Mouse (Mus musculus): Measurements from ENCODE around the gene Phf5a. TPM values are rescaled to one million over a fixed set of nuclear protein-coding genes. Genes with fewer than 3 reads are reported as not detected.

Gene Phf5a
- polyA plus RNA-seq, 1 experiment = 172 TPM

DNA sequence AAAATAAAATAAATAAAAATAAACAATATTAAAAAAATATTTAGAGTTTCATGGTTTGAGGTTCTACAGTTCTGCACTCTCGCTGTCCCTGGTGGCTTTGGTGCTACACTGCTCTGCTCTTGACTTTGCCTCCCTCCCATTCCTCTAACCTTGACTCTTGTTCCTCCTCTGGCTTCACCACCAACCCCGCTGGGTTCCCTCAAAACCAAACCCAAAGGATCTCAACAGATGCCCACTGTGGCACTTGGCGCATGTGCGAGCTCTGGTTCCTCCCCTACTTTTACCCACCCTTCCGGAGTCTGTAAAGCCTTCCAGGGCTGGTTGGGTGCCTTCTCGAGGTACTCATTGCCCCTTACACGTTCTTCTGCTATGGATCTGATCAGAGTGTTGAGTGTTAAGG lies 29.4 kb downstream of the Phf5a start:
- peaks cover 5% of the 10 kb centered on the region for H3K4me1 ChIP-seq (ENCODE audit: control insufficient read depth, insufficient read depth, low read length)
- H3K27me3 ChIP-seq (ENCODE audit: control insufficient read depth, insufficient read depth, low read length, poor library complexity, severe bottlenecking) = no peaks in the 10 kb centered on the region
- TF ChIP-seq EP300 (IDR thresholded peaks at IDR 0.05; ENCODE audit: insufficient read depth, low read depth, low read length) = no peak
- TF ChIP-seq POLR2A (IDR thresholded peaks at IDR 0.05; ENCODE audit: insufficient read depth, low read length) = no peak
- no peak for TF ChIP-seq CTCF (IDR thresholded peaks at IDR 0.05; ENCODE audit: low read depth, low read length)
- no peaks in the 10 kb centered on the region for H3K9me3 ChIP-seq (replicated peaks; ENCODE audit: control insufficient read depth, insufficient read depth, low read length, poor library complexity, severe bottlenecking)
- H3K4me3 ChIP-seq (ENCODE audit: low read depth, low read length) = no peak overlapping the region
- H3K27ac ChIP-seq (ENCODE audit: insufficient read depth, low read length) = no peak overlapping the region
- no peaks in the 10 kb centered on the region for H3K36me3 ChIP-seq (ENCODE audit: control insufficient read depth, insufficient read depth, low read length, poor library complexity, severe bottlenecking)
- H3K9ac ChIP-seq (ENCODE audit: low read depth, poor library complexity, severe bottlenecking) = no peak overlapping the region

- no peak for TF ChIP-seq EP300 (IDR thresholded peaks at IDR 0.05; ENCODE audit: insufficient read depth, low read depth, low read length)
- TF ChIP-seq CTCF (IDR thresholded peaks at IDR 0.05; ENCODE audit: low read depth, low read length) = no peak
- no peak for TF ChIP-seq POLR2A (IDR thresholded peaks at IDR 0.05; ENCODE audit: insufficient read depth, low read length)
- Histone ChIP-seq H3K9me3 (replicated peaks; ENCODE audit: control insufficient read depth, insufficient read depth, low read length, poor library complexity, severe bottlenecking) (no peaks in the 10 kb centered on the region), H3K36me3 (ENCODE audit: control insufficient read depth, insufficient read depth, low read length, poor library complexity, severe bottlenecking) (no peaks in the 10 kb centered on the region), H3K4me1 (ENCODE audit: control insufficient read depth, insufficient read depth, low read length) (peaks cover 2% of the 10 kb centered on the region), H3K4me3 (ENCODE audit: low read depth, low read length) (no peak overlapping the region), H3K9ac (ENCODE audit: low read depth, poor library complexity, severe bottlenecking) (no peak overlapping the region), H3K27ac (ENCODE audit: insufficient read depth, low read length) (no peak overlapping the region), H3K27me3 (ENCODE audit: control insufficient read depth, insufficient read depth, low read length, poor library complexity, severe bottlenecking) (no peaks in the 10 kb centered on the region)
Measured at GRCm38 (mm10) chr15:81840306-81840705, 31.4 kb downstream of the Phf5a start.

DNA sequence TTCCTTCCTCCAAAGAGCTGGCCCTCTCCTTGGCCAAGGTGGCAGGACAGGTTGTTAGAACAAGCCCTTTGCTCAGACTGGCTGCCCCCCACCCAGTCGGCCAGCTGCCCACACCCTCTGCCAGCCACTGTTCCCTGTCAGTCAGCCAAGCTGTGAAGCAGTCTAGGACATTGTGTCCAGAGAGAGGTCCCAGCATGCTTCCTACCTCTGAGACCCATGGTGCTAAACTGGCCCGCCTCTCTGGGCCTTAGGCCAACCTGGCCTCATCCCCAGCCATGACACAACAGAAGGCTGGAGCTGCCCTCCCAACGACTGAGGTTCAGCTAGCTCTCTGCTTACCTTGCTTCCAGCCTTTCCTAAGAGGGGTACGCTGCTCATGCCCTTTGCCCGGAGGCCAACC lies 32.1 kb downstream of the Phf5a start:
- H3K9ac ChIP-seq (ENCODE audit: low read depth, poor library complexity, severe bottlenecking) = no peak overlapping the region
- no peak overlapping the region for H3K4me3 ChIP-seq (ENCODE audit: low read depth, low read length)
- H3K9me3 ChIP-seq (replicated peaks; ENCODE audit: control insufficient read depth, insufficient read depth, low read length, poor library complexity, severe bottlenecking) = no peaks in the 10 kb centered on the region

GRCm38 (mm10) chr15:81838554-81839235 lies 33.0 kb downstream of the Phf5a start:
- peak overlapping the region; percentile 51; the same call in 1 of the 2 replicates for H3K4me3 ChIP-seq (ENCODE audit: low read depth, low read length)
- TF ChIP-seq EP300 (IDR thresholded peaks at IDR 0.05; ENCODE audit: insufficient read depth, low read depth, low read length) (no peak), CTCF (IDR thresholded peaks at IDR 0.05; ENCODE audit: low read depth, low read length) (no peak), POLR2A (IDR thresholded peaks at IDR 0.05; ENCODE audit: insufficient read depth, low read length) (no peak)

More for the DNA sequence above, 32.1 kb downstream of the Phf5a start:
- no peaks in the 10 kb centered on the region for H3K27me3 ChIP-seq (ENCODE audit: control insufficient read depth, insufficient read depth, low read length, poor library complexity, severe bottlenecking)
- H3K4me1 ChIP-seq (ENCODE audit: control insufficient read depth, insufficient read depth, low read length) = no peaks in the 10 kb centered on the region
- TF ChIP-seq POLR2A (IDR thresholded peaks at IDR 0.05; ENCODE audit: insufficient read depth, low read length) (no peak), CTCF (IDR thresholded peaks at IDR 0.05; ENCODE audit: low read depth, low read length) (no peak), EP300 (IDR thresholded peaks at IDR 0.05; ENCODE audit: insufficient read depth, low read depth, low read length) (no peak)
- no peaks in the 10 kb centered on the region for H3K36me3 ChIP-seq (ENCODE audit: control insufficient read depth, insufficient read depth, low read length, poor library complexity, severe bottlenecking)
- H3K27ac ChIP-seq (ENCODE audit: insufficient read depth, low read length) = no peak overlapping the region

DNA sequence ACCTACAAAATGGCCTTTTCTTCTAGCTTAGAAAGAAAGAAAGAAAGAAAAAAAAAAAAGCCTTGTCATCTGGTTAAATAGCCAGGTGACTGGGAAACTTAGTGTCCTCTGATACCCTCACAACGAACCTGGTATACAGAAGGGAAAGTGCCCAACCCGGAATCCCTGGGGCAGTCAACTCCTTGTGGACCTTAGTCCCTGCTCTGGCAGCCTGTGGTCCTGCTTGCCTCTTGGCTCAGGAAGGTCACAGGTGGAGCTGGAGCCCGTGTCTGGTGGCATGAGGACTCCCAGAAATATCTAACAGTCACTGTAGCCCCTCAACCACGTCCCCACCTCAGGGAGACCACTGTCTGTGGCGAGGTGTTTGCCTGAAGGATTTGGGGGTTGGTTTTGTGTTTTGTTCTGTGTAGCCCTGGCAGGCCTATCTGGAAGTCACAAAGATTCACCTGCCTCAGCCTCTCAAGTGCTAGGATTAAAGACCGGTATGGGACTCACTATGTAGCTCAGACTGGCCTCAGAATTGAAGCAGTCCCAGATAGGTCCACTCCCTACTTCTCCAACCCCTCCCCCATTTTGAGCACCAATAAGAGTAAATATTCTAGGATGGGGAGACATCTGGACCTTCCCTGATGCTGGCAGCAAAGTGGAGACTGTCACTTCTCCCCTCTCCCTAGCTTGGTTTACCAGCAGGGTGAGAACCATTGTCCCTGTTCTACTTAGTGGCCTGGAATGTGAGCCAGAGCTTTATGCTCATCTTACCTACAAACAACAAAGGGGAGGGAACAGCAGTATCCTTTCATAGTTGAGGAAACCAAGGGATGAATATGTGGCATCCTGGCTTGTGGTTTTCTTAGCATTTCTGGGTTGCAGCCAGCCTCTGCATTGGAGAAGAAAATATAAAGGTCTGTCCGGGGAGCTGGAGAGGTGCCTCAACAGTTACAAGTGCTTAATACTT lies 34.5 kb downstream of the Phf5a start:
- Histone ChIP-seq H3K27ac (ENCODE audit: insufficient read depth, low read length) (no peak overlapping the region), H3K27me3 (ENCODE audit: control insufficient read depth, insufficient read depth, low read length, poor library complexity, severe bottlenecking) (no peaks in the 10 kb centered on the region), H3K36me3 (ENCODE audit: control insufficient read depth, insufficient read depth, low read length, poor library complexity, severe bottlenecking) (no peaks in the 10 kb centered on the region), H3K9ac (ENCODE audit: low read depth, poor library complexity, severe bottlenecking) (no peak overlapping the region), H3K4me1 (ENCODE audit: control insufficient read depth, insufficient read depth, low read length) (no peaks in the 10 kb centered on the region), H3K4me3 (ENCODE audit: low read depth, low read length) (no peak overlapping the region), H3K9me3 (replicated peaks; ENCODE audit: control insufficient read depth, insufficient read depth, low read length, poor library complexity, severe bottlenecking) (no peaks in the 10 kb centered on the region)
- TF ChIP-seq POLR2A (IDR thresholded peaks at IDR 0.05; ENCODE audit: insufficient read depth, low read length) (no peak), CTCF (IDR thresholded peaks at IDR 0.05; ENCODE audit: low read depth, low read length) (no peak), EP300 (IDR thresholded peaks at IDR 0.05; ENCODE audit: insufficient read depth, low read depth, low read length) (no peak)

More at GRCm38 (mm10) chr15:81838554-81839235, 33.0 kb downstream of the Phf5a start:
- Histone ChIP-seq H3K36me3 (ENCODE audit: control insufficient read depth, insufficient read depth, low read length, poor library complexity, severe bottlenecking) (no peaks in the 10 kb centered on the region), H3K9ac (ENCODE audit: low read depth, poor library complexity, severe bottlenecking) (0 out of 2 replicates have a peak overlapping the region, but pooled peaks have one; percentile 4), H3K9me3 (replicated peaks; ENCODE audit: control insufficient read depth, insufficient read depth, low read length, poor library complexity, severe bottlenecking) (no peaks in the 10 kb centered on the region), H3K27me3 (ENCODE audit: control insufficient read depth, insufficient read depth, low read length, poor library complexity, severe bottlenecking) (no peaks in the 10 kb centered on the region), H3K4me1 (ENCODE audit: control insufficient read depth, insufficient read depth, low read length) (no peaks in the 10 kb centered on the region), H3K27ac (ENCODE audit: insufficient read depth, low read length) (no peak overlapping the region)
